Mouse (Mus musculus) spleen, adult 12 weeks (tissue): Measurements from ENCODE around the gene Ptprn2.

Source experiments
- DNase-seq: peaks from one replicate; pipeline ENCODE4 v3.0.0; 2022; ENCODE audit warnings: low spot score

Ptprn2 gene

DNA sequence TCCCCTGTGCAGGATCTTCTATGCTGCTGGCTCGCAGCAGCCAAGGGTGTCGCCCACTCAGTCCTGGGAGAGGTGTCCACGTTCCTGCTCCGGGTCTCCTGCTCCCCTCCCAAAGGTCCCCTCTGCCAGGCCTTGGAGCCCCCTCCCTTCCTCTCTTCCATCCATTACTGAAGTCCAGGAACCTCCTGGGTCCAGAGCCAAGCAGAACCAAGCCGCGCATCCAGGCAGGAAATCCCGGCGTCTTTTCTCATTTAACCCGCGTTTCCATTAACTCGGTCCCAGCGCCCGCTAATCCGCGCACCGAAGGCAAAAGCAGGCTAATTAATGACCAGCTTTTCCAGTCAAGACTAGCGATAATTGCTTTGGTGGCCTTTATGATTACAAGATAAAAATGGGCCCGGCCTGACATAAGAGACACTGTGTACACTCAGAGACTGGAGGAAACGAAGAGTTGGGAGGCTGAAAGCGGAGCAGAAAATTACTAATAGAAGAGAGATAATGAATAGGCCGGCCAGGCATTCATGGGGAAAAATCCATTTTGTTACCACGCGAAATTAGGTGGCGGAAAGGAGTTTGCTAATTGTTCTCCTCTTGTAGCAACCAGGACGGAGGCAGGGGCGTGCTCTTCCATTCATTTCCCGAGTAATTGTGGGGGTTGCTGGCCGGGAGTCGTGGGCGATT lies 674.8 kb downstream of the Ptprn2 start:
- DNase-seq = no peak

DNA sequence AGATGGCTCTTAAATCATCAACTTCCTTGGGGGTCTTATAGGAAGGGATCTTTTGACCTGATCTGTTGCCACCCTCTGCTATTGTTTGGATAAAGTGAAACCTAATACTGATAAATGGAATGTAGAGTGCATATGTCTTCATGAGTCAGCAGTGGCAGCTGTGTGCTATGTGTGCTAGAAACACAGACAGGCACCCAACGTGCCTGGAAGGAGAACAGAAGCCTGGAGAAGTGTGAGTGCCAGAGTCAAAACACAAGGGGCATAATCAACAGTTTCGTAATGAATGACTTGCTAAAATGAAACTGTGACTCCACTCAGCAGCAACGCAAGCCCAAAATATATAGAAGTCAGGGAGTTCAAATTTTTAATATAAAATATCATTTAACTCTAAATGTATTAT lies 676.7 kb downstream of the Ptprn2 start:
- no peak for DNase-seq

DNA sequence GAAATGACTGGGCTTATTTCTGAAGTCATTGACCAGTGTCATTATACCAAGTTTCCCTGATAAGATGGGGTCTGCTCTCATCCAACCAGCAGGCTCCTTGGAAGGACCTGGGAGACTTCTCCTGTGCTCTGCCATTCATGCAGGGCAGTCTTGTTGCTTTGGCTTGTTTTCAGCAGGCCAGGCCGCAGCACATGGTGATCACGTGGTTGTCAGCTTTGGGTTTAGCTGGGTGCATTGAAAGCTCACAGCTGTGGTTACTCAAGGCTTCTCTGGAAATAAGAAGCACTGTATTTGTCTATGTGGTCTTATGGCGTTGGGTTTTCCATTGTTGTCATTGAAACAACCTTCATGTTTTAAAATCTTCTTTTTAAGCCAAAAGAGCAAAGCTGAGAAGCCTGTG lies 678.3 kb downstream of the Ptprn2 start:
- DNase-seq = no peak

DNA sequence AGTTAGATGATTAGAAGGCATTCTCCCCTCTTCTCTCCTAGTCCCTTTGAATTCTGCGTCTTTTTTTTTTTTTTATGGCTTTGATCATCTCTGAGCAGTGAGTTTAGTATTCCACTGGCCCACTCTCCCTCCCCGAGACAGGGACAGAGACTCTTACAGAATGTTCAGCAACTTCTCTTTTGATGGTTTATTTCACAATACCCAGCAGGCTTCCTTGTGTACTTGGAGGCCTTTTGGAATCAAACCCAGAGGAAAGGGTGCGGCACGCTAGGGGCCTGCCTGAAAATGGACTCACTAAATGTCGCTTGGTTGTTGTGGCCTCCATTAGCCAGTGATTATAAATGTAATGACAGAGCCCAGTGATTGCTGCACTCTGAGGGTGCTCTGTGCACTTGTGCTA lies 680.7 kb downstream of the Ptprn2 start:
- DNase-seq = no peak

DNA sequence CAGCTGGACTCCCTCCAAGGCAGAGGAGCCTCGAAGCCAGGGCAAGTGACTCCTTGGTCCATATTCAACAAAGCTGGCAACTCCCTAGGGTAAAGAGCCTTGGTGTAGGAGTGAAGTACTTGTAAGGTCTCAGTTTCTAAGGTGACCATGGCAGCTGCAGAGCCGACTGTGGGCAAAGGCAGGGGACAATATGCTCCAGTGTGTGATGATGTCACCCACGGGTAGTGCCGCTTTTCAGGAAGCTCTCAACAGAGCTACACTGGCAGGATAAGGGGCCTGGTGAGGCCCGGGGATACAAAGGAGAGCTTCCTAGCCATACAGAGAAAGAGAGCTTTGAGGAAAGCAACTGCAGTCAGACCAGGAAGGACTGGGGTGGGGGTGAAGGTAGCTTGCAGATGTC lies 684.1 kb downstream of the Ptprn2 start:
- DNase-seq = no peak

DNA sequence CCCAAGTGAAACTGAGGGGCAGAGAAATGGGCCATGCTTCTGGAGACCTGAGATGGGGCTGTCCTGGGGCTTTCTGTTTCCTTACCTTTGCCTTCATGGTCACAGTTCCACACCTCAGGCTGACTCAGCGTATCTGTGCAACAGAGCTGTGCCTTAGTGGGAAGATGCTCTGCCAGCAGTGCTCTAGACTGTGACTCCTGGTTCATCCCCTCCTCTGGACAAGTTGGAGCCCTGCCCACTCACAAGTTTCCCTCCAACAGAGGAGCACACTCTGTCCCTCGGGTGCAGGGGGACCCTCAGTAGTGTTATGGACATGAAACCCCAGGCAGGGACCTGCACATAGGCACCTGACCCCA lies 687.0 kb downstream of the Ptprn2 start:
- DNase-seq = no peak

DNA sequence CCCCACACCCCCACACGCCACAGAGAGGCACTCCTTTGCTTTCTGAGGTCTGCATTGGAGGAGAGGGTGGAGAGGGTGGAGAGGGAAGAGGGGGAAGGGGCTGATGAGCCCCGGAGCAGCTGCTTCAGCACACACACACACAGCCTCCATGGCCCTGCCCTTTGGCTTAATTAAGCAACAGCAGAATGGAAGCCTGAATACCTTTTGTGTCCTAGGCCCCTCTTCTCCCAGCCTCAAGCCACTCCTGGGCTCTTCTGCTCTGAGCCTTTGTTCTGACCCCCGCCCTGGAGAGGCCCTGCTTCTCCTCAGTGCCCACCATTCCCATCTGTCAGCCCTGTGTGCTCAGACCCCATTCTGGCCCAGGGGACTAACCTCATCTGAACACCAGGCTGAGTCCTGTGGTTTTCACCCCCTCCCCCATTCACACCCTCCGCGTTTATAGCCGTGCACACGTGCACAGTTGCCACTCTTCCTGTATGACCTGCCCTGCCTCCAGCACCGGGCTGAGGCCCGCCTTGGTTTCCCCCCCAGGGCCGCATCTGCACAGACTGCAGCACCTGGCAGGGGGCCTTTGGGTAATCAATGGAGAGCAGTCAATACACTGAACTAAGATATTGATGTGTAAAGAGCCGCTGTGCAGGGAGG lies 687.5 kb downstream of the Ptprn2 start:
- no peak for DNase-seq

DNA sequence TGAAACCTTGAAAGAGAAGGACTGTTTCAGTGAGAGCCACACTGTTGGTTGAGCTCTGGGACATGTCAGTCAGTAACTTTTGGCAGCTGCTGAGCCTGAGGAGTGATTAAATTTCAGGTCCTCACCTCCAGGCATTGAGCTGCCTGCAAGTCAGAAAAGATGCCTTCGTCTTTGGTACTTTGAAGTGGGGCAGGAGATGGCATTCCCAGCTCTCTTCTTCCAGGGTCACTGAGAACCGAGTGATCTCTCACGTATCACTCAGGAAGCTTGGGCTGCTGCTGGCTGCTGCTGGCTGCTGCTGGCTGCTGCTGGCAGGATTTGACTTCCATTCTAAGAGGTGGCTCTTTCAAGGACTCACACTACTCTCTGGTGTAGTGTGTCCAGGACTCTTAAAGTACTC lies 688.7 kb downstream of the Ptprn2 start:
- no peak for DNase-seq

DNA sequence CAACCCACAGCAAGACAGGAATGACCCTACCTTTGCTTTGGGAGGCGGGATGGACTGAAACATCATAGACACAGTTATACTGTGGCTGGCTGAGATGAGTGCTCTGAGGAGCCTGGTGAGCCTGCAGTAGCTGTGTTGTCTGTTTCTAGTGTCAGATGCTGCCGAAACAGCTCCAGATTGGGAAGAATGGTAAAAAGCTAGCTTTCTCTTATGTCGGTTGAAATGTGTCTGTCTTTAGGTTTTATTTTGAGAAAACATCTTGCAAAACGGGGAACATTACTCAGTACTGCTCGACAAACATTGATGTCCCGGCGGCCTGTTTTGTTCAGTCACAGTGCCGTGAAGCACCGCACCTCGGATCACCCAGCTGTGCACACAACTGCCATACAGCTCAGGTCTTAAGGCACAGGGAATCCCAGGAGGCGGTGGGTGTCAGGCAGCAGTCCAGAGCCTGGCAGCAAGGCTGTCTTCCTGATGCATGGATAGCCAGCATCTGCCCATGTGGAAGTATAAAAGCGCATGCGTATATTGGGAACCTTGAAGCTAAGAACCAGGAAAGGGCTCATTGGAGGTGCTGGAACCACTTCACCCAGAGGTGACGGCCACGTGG lies 689.7 kb downstream of the Ptprn2 start:
- DNase-seq = no peak

DNA sequence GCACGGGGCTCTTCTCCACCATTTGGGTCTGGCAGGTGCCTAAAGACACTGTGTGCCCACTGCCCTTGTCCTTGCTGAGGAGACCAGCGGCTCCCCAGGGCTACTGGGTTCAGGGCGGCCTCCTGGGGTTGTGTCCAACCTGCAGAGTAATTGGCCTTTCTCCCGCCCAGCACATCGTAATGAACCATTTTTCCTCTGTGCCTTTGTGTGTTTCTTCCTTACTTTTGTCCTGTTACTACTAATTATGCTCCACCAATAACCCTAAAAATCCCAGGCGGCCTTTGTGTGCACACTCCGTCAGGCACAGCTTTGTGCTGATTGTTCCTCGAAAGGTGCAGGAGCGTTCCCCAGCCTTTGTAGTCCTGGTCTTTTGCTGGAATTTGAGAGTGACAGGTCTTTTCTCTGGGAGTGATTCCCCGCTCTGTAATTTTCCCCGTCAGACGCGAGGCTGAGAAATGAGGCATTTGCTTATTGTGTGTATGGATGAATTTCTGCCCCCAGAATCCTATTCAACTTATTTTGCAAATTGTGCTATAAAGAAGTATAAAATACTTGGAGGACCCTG lies 690.8 kb downstream of the Ptprn2 start:
- DNase-seq = no peak

DNA sequence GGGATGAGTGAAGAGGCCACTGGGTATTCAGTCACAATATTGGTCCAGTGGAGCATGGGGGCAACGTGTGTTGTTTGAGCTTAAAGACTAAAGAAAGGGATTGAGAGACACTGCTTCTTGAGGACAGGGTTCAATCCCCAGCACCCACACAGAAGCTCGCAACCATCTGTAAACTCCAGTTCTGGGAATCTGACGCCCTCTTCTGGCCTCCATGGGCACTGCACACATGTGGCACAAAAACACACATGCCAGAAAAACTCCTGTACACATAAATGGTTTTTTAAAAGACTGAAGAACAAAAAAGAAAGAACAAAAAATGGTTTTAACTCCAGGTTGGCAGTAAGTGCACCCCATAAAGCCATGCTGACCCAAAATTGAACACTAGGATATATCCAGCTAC lies 701.6 kb downstream of the Ptprn2 start:
- no peak for DNase-seq

DNA sequence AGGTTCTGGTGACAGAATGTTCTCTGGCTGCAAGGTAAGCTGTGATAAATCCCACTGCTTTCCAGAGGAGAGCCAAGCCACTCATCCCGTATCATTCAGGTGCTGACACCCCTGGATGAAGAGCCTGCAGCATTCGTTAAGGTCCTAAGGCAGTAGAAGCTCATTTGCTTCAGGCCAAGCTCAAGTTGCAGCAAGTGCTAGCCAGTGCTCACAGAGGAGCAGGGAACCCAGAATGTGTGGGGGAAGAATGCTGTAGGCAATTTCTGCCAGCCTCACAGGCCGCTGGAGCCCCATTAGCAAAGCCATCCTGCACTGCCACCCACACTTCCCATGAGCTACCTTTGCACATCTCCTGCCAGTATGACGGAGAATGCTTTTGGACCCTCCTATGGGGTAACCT lies 706.5 kb downstream of the Ptprn2 start:
- DNase-seq = no peak

DNA sequence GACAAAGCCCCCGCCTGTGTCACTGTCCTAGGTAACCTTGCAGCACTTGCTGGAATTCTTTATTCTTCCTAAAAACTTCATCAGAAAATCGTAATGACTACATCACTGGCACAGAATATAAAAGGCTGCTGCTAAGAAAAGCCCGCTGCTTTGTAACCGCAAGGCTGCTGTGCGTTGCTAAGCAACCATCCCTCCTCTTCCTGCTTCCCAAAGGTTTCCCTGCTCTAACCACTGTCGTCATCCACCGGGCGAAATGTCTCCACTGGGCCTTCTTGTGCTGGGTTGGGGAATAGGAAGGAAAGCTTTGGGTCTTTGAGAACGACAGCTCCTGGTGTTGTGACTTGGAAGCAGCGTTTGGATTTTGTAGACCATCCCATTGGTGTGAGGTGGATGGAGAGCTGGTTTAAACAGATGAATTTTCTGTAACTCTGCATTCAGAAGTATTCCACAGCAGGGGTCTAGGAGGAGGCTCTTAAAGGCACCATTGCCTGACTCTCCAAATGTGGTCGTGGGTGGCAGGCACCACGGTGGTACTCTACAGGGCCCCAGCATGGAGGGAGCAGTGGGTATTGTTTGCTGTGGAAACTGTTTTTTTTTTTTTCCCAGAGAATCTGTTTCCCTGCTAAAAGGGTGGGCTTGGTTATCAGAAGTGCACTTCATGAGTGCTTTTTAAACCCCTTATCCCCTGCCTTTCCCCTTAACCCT lies 711.4 kb downstream of the Ptprn2 start:
- no peak for DNase-seq

DNA sequence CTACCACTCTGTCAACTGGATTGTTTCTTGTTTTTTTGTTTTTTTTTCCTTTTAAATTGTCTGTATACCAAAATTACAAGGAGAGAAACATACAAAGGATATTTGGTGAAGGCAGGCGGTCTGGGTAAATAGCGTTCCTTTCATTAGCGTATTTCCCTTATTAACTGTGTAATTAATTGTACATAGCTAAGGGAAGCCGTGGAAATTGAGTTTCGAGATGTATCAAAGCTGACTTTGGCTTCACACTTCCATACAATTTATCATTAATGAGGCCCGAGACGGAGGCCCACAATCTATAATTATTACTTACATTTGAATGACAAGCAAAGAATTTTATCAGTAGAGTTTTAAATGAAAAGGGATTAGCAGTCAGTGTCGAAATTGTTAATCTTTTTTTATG lies 712.6 kb downstream of the Ptprn2 start:
- no peak for DNase-seq

DNA sequence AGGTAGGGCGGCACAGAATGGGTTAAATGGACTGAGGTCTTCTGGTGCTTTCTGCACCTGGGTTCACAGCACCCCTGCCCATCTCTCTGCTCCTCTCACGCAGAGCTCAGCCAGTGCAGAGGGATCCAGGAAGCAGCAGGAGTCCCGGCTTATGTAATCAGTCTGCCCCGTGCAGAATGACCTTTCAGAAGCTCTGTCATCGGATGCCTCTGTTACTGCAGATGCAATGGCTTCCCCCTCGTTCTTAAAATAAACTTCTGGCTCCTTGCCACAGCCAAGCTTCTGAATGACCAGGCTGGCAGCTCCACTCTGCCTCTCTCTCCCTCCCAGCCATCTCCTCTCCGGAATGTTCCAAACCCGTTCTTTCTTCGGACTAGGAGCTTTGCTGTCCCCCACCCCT lies 714.6 kb downstream of the Ptprn2 start:
- no peak for DNase-seq

DNA sequence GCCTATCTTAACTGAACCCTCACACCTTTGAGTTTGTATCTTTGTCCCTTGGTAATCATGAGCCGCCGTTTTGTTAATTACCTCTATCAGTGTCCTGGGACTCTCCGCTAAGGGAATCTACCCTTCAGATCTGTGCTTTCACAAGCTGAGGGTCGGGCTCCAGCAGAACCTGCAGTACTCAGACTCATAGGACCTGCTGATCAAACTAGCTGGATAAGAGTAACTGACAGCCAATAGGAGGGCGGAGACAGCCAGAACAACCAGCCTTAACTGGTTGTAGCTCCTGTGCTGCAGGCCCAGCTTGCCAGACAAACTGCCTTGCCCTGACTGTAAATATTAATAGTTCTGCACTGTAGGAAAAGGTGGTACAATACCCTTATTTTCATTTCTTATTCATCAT lies 715.1 kb downstream of the Ptprn2 start:
- DNase-seq = no peak

DNA sequence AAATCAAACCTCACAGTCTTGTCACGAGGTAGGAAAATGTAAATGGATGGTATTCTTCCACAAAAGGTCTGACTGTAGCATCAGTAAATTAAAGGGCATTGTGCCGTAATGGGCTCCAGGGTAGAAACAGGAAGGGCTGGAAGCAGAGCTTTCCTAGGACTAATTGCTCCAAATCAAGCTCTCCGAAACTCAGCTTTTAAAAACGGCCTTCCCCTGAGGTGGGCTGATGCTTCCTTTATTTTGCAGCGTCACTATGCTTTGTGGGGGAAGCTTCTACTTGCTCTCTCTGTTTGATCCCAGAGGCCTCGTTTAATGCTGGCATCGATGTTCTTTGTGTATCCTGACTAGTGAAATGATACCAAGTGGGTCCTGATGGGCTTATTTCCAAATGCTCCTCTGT lies 718.0 kb downstream of the Ptprn2 start:
- no peak for DNase-seq

DNA sequence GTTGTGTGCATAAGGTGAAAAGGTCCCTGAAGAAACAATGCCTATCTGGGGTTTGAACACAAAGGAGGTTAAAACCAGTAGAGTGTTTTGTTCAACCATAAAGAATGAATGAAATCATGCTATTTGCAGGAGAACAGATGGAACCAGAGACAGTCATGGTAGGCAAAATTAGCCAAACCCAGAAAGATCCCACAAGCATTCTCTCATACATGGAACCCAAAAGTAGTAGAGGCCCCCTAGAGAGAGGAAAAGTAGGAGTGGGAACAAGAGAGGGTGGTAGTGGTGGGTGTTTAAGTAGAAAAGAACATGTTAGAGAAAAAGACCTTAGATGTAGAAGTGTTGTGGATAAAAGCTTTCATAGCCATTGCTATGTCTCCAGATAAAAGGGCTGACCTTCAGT lies 719.4 kb downstream of the Ptprn2 start:
- DNase-seq = no peak

DNA sequence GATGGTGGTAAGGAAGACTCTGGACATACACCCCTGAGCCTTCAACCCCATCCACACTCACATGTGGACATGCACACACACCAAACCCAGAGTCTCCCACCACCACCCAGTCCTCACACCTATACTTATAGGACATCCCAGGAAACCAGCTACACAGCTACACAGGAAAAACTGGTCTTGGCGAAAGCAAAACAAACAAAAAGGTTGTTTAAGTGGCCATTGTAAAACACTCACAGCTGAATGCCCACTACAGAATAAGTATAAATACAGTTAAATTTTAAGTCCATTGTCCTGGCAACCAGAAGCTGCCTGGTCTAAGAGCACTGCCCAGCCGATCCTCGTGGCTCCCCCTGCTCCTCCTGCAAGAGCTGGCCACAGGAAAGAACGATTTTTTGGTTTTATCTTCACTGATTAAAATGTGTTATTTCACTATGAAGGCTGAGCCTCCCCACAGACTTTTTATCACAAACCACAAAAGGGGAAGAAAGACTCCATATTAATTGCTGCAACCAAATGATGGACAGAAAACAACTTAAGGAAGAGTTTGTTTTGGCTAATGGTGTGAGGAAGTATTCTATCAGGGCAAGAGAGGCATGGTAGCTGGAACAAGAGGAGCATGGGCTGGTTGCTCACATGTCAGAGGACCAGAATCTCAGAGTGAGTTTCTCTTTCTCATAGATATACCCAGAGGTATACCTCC lies 722.1 kb downstream of the Ptprn2 start:
- DNase-seq = no peak

DNA sequence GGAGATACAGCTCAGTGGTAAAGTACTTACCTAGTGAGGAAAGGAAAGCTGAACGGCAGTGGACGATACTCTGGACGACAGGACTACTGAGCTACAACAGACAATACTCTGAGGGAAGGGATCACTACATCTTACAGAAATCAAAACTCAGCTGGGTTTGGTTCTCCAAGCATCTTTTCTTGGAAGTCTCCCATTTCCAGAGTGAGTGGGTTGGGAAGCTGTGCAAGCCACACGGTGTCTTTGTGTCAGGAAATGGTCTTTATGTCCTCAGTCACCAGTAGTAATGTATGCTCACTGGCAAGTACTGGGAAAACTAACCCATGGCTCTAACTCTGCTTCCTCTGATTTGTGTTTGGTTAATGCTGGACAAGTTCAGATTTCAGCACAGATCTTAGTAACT lies 724.9 kb downstream of the Ptprn2 start:
- no peak for DNase-seq

DNA sequence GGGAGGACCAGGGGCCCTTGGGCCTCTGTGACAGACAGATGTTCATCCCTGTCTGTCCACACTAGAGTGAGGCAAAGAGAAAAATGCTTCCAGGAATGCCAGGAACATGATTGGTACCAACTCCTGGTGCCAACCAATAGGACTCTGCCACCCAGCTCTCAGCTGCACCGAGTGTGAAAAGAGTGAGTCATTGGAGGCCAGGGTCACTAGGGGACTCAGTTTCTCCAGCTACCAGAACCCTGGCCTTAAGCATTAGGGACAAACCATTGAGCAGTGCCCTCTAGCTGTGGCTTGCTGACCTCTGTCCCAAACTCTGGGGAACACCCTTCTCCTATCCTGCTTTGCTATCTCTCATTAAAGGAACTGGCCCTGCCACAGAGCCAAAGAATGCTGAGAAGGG lies 728.0 kb downstream of the Ptprn2 start:
- DNase-seq = no peak

DNA sequence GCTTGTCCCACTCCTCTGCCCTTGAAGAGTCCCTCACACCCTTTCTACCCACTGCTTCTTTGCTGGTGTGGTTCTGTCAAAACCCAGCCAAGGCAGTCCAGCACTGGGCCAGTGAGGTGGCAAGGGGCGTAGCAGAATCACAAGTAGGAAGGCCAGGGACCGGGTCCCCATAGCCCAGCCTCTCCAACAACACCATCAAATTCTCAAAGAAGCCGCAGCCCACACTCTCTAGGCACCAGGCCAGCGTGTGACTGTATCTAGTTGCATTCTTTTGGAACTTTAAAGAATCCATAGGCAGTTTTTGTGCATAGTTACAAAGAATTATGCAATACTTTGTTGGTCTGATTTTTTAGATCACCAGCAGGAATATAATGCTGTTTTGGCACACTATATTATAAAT lies 728.8 kb downstream of the Ptprn2 start:
- no peak for DNase-seq
